Mouse (Mus musculus): Measurements from ENCODE around the gene Plxnc1.

DNA sequence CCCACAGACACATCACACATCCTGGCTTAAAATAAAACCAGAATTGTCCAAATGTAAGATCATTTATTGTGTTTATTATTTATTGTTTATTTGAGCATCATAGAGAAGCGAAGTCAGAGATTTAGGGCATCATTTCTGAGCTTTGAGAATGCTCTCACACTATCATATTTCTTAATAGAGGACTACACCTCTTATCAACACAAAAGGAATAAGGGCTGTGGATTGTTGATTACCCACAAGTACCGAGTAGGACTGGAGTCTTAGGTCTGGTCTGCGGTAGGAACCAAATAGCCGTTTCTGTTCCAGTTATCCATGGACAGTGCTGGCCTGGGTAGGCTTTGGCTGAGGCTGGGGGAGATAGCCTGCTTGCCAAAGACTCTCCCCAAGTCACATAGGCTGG lies 20.2 kb downstream of the Plxnc1 start:
- TF ChIP-seq POLR2A (IDR thresholded peaks at IDR 0.05; ENCODE audit: borderline replicate concordance, extremely low read depth, insufficient read depth, insufficient read length, poor library complexity, severe bottlenecking): no peak
- no peak for TF ChIP-seq CTCF (IDR thresholded peaks at IDR 0.05; ENCODE audit: borderline replicate concordance, extremely low read depth, insufficient read depth, insufficient read length)
